Mouse (Mus musculus) limb, embryonic 14.5 days (tissue): Measurements from ENCODE around the gene Rps3. TPM values are rescaled to one million over a fixed set of nuclear protein-coding genes. Genes with fewer than 3 reads are reported as not detected.

ENCODE experiments used
- ATAC-seq: fragments of 200-750 bp; cut with Nextera tagmentation; 2 replicates; pipeline ENCODE4 v1.8.0; 2017; ENCODE audit warnings: low read depth, moderate number of reproducible peaks, moderate TSS enrichment; ENCODE audit not compliant: low FRiP score
- DNase-seq: peaks from one replicate; pipeline ENCODE4 v3.0.0-alpha.2; 2015; ENCODE audit warnings: low spot score
- H3K27ac ChIP-seq: fragments of 300-500 bp; sonication (generic); replicated peaks from 2 replicates; pipeline ENCODE4 v1.5.1; 2014; ENCODE audit warnings: low read depth, mild to moderate bottlenecking, low read length, moderate library complexity, mixed read lengths
- H3K27me3 ChIP-seq: fragments of 300-500 bp; sonication (generic); 2 replicates; pipeline ENCODE4 v1.6.1; 2014; ENCODE audit warnings: low read length, mixed read lengths; ENCODE audit not compliant: control insufficient read depth, insufficient read depth
- H3K36me3 ChIP-seq: fragments of 300-500 bp; sonication (generic); 2 replicates; pipeline ENCODE4 v1.6.1; 2014; ENCODE audit warnings: mild to moderate bottlenecking, low read length, moderate library complexity, mixed read lengths; ENCODE audit not compliant: control insufficient read depth, insufficient read depth
- H3K4me1 ChIP-seq: fragments of 300-500 bp; sonication (generic); 2 replicates; pipeline ENCODE4 v1.6.1; 2014; ENCODE audit warnings: antibody characterized with exemption, low read length, mixed read lengths; ENCODE audit not compliant: control insufficient read depth, insufficient read depth
- H3K4me2 ChIP-seq: fragments of 300-500 bp; sonication (generic); replicated peaks from 2 replicates; pipeline ENCODE4 v1.6.1; 2014; ENCODE audit warnings: low read depth, mild to moderate bottlenecking, low read length, moderate library complexity; ENCODE audit not compliant: severe bottlenecking
- H3K4me3 ChIP-seq: fragments of 300-500 bp; sonication (generic); replicated peaks from 2 replicates; pipeline ENCODE4 v1.5.1; 2014; ENCODE audit warnings: low read length
- H3K9ac ChIP-seq: fragments of 300-500 bp; sonication (generic); 2 replicates; pipeline ENCODE4 v1.6.1; 2014; ENCODE audit warnings: mild to moderate bottlenecking, low read depth, low read length, moderate library complexity; ENCODE audit not compliant: severe bottlenecking
- H3K9me3 ChIP-seq: fragments of 300-500 bp; sonication (generic); 2 replicates; pipeline ENCODE4 v1.6.1; 2016; ENCODE audit warnings: low read length; ENCODE audit not compliant: control insufficient read depth
- POLR2A ChIP-seq: fragments of 200-500 bp; IDR thresholded peaks from 2 replicates; pipeline ENCODE4 v1.8.0; 2012; ENCODE audit warnings: inconsistent platforms, mild to moderate bottlenecking, moderate library complexity, borderline replicate concordance; ENCODE audit not compliant: insufficient read depth, insufficient read length; ENCODE audit errors: extremely low read depth
- WGBS: fragments of 180-500 bp; shearing (Covaris S2); extraction: QIAGEN DNeasy Blood & Tissue Kit; methylation state at CpG from one replicate; pipeline ENCODE4 v1.1.7; 2014; 5-methylcytosine and 5-hydroxymethylcytosine counted together
- polyA plus RNA-seq, 2 experiments: library from polyadenylated mRNA; depleted of rRNA in 1 of 2; stranded (reverse) in 1 of 2; unstranded in 1 of 2; fragments of >200 nt; fragmentation: Nextera tagmentation in 1 of 2; extraction: Ambion mirVana in 1 of 2; gene quantifications; 2 replicates each; pipeline versions ENCODE4 v1.2.1 to v1.2.3; 2012 to 2014

Rps3 gene
- polyA plus RNA-seq, 2 experiments = 945 to 1,221 TPM

GRCm38 (mm10) chr7:99523837-99524236 lies 40.3 kb upstream of the Rps3 start:
- no peak overlapping the region for H3K9ac ChIP-seq
- no peaks in the 10 kb centered on the region for H3K9me3 ChIP-seq
- H3K27me3 ChIP-seq = no peaks in the 10 kb centered on the region
- TF ChIP-seq POLR2A = no peak
- no peaks in the 10 kb centered on the region for H3K36me3 ChIP-seq
- ATAC-seq = no peak
- no peaks in the 10 kb centered on the region for H3K4me1 ChIP-seq
- no peak for DNase-seq
- H3K27ac ChIP-seq = no peak overlapping the region
- H3K4me2 ChIP-seq = no peak overlapping the region
- no peak overlapping the region for H3K4me3 ChIP-seq
- WGBS = 94% methylated on average over 1 of the region's 1 CpGs

GRCm38 (mm10) chr7:99523121-99523520 lies 39.6 kb upstream of the Rps3 start:
- ATAC-seq = no peak
- Histone ChIP-seq H3K4me3 (no peak overlapping the region), H3K4me1 (no peaks in the 10 kb centered on the region), H3K9ac (no peak overlapping the region), H3K27ac (no peak overlapping the region), H3K4me2 (no peak overlapping the region), H3K9me3 (no peaks in the 10 kb centered on the region), H3K27me3 (no peaks in the 10 kb centered on the region), H3K36me3 (no peaks in the 10 kb centered on the region)
- TF ChIP-seq POLR2A = no peak
- 64% methylated on average over 8 of the region's 8 CpGs for WGBS
- DNase-seq = no peak

- no peak for TF ChIP-seq POLR2A
- H3K9me3 ChIP-seq = no peaks in the 10 kb centered on the region
- no peaks in the 10 kb centered on the region for H3K36me3 ChIP-seq
- H3K4me3 ChIP-seq = no peak overlapping the region
- no peak overlapping the region for H3K9ac ChIP-seq
- DNase-seq (no peak), ATAC-seq (no peak)
- H3K27me3 ChIP-seq = no peaks in the 10 kb centered on the region
- H3K27ac ChIP-seq = no peak overlapping the region
- H3K4me2 ChIP-seq = no peak overlapping the region
- WGBS = 54% methylated on average over 4 of the region's 4 CpGs
- H3K4me1 ChIP-seq = no peaks in the 10 kb centered on the region
Measured at GRCm38 (mm10) chr7:99518954-99519644, 35.6 kb upstream of the Rps3 start.

GRCm38 (mm10) chr7:99516814-99517157 lies 33.2 kb upstream of the Rps3 start:
- no peak for ATAC-seq
- H3K27me3 ChIP-seq = no peaks in the 10 kb centered on the region
- no peak for DNase-seq

GRCm38 (mm10) chr7:99516092-99516813 lies 32.7 kb upstream of the Rps3 start:
- Histone ChIP-seq H3K4me1 (no peaks in the 10 kb centered on the region), H3K9me3 (no peaks in the 10 kb centered on the region), H3K36me3 (no peaks in the 10 kb centered on the region), H3K4me3 (no peak overlapping the region), H3K27me3 (no peaks in the 10 kb centered on the region), H3K27ac (no peak overlapping the region), H3K4me2 (no peak overlapping the region), H3K9ac (no peak overlapping the region)
- TF ChIP-seq POLR2A = no peak
- no peak for DNase-seq
- WGBS = 82% methylated on average over 9 of the region's 9 CpGs
- no peak for ATAC-seq

More at GRCm38 (mm10) chr7:99516814-99517157, 33.2 kb upstream of the Rps3 start:
- no peak for TF ChIP-seq POLR2A
- H3K4me2 ChIP-seq = no peak overlapping the region
- H3K36me3 ChIP-seq = no peaks in the 10 kb centered on the region
- H3K4me3 ChIP-seq = no peak overlapping the region
- no peaks in the 10 kb centered on the region for H3K4me1 ChIP-seq
- H3K27ac ChIP-seq = no peak overlapping the region
- no peaks in the 10 kb centered on the region for H3K9me3 ChIP-seq
- no peak overlapping the region for H3K9ac ChIP-seq
- WGBS = 74% methylated on average over 3 of the region's 3 CpGs
